Mouse (Mus musculus): Measurements from ENCODE around the gene Fstl3. TPM values are rescaled to one million over a fixed set of nuclear protein-coding genes. Genes with fewer than 3 reads are reported as not detected.

Fstl3 gene
- polyA plus RNA-seq, 1 experiment from 2014 or later, result 1.3 TPM

DNA sequence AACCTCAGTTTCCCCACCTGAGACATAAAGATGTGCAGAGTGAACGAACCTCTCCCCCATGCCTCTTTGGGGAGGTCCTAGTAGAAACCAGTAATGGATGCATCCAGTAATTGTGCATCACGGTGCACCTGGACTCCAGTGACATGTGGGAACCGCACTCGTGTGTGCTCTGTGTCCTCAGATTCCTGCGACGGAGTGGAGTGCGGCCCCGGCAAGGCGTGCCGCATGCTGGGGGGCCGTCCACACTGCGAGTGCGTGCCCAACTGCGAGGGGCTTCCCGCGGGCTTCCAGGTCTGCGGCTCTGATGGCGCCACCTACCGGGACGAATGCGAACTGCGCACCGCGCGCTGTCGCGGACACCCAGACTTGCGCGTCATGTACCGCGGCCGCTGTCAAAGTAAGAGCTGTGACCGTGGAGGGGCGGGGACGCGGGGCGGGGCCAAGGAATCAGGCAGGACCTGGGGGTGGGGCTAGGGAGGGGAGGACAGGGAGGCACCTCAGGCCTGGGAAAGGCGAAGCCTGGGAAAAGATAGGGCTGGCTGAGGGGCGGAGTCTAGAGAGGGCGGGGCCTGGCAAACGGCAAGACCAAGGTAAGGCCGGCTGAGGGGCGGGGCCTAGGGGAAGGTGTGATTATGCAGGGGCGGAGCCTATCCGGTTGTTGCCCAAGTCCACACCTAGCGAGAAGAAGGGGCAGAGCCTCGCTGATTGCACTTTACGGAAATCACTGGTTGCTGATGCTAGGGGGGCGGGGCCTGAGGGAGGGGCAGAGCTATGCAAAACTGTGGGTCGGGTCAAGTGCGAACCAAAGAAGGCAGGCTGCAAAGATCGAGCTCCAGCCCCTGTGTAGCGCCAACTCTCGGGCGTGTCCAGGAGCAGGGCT is 3.0 kb downstream of the Fstl3 start:
- peaks cover 87% of the 10 kb centered on the region for H3K27me3 ChIP-seq
- no peaks in the 10 kb centered on the region for H3K36me3 ChIP-seq
- H3K4me3 ChIP-seq, result peak overlapping the region; percentile 42
- H3K4me2 ChIP-seq, result peak overlapping the region; percentile 67
- H3K9ac ChIP-seq, result peak overlapping the region; percentile 60
- ATAC-seq (ENCODE audit: low FRiP score), result peak; percentile 91
- H3K9me3 ChIP-seq, result no peaks in the 10 kb centered on the region
- peak overlapping the region; percentile 12; the same call in 1 of the 2 replicates for H3K27ac ChIP-seq
- 1% methylated on average over 55 of the region's 55 CpGs for WGBS
- peaks cover 45% of the 10 kb centered on the region for H3K4me1 ChIP-seq (replicated peaks)

DNA sequence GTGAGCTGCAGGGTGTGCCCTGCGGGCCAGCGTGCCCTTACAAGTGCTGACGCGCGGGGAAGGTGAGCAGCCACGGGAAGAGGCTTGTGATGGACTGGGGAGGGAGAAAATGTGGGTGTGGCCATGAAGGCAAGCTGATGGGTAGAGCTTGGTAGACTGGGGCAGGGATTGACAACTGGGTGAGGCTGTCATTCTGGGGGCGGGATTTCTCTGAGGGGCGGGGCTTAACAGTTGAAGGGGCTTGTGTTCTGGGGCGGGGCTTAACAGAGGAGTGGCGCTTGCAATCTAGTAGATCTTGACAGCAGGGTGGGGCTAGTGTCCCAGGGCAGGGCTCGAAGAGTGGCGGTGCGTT is 3.6 kb downstream of the Fstl3 start:
- Histone ChIP-seq H3K27me3 (peaks cover 86% of the 10 kb centered on the region), H3K4me3 (peak overlapping the region; percentile 42), H3K9ac (peak overlapping the region; percentile 60), H3K4me1 (replicated peaks) (peaks cover 45% of the 10 kb centered on the region), H3K4me2 (peak overlapping the region; percentile 67), H3K9me3 (no peaks in the 10 kb centered on the region), H3K27ac (0 out of 2 replicates have a peak overlapping the region, but pooled peaks have one; percentile 12), H3K36me3 (no peaks in the 10 kb centered on the region)
- WGBS, result 0% methylated on average over 13 of the region's 13 CpGs
- no peak for ATAC-seq (ENCODE audit: low FRiP score)

DNA sequence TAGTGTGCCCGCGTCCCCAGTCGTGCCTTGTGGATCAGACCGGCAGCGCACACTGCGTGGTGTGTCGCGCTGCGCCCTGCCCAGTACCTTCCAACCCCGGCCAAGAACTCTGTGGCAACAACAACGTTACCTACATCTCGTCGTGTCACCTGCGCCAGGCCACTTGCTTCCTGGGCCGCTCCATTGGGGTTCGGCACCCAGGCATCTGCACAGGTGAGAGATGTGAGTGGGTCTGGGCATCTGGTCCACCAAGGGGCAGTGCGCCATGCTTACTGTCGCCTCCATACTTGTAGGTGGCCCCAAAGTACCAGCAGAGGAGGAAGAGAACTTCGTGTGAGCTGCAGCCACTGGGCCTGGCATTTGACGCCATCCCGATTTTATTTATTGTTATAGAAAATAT is 4.1 kb downstream of the Fstl3 start:
- Histone ChIP-seq H3K27me3 (peaks cover 82% of the 10 kb centered on the region), H3K9me3 (no peaks in the 10 kb centered on the region), H3K4me1 (replicated peaks) (peaks cover 45% of the 10 kb centered on the region), H3K27ac (no peak overlapping the region), H3K4me2 (peak overlapping the region; percentile 67), H3K4me3 (peak overlapping the region; percentile 42), H3K36me3 (no peaks in the 10 kb centered on the region), H3K9ac (no peak overlapping the region)
- ATAC-seq (ENCODE audit: low FRiP score), result no peak
- 32% methylated on average over 21 of the region's 21 CpGs for WGBS

DNA sequence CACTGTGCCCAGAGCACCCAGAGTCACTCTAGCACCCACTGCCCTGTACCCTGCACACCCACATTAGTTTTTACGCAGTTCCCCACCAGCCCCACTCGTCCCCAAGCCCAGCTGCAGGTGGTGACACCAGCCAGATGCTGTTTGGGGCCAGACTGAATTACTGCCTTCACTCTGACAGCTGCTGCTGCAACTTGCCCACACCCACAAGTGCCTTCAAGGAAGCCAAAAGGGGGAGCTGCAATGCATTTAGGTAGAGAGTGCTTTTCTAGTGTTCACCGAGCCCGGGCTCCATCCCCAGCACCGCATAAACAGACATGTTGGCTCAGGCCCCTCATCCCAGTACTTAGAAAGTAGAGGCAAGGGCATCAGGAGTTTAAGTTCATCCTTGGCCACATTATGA is 4.9 kb downstream of the Fstl3 start:
- Histone ChIP-seq H3K9me3 (no peaks in the 10 kb centered on the region), H3K9ac (no peak overlapping the region), H3K4me1 (replicated peaks) (peaks cover 43% of the 10 kb centered on the region), H3K27ac (no peak overlapping the region), H3K4me3 (no peak overlapping the region), H3K4me2 (no peak overlapping the region), H3K27me3 (peaks cover 74% of the 10 kb centered on the region), H3K36me3 (no peaks in the 10 kb centered on the region)
- ATAC-seq (ENCODE audit: low FRiP score), result no peak
- WGBS, result 60% methylated on average over 5 of the region's 5 CpGs

DNA sequence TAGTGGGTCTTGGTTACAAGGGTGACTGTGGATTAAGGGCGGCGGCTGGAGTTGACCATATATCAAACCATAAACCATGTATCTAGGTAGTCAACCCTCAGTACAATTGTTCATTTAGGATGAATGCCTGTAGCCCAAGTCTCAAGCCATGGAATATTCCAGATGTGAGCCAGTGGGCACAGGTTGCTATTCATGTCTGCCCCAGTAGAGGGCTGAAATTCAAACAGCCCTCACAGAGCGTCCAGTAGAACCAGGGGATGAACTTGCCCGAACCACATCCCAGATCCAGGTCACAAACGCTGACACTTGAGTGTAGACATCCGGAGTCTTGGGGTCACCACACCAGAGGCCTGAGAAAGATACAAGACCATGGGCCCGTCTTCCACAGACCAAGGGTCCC is 6.0 kb downstream of the Fstl3 start:
- Histone ChIP-seq H3K9me3 (no peaks in the 10 kb centered on the region), H3K9ac (no peak overlapping the region), H3K27me3 (peaks cover 63% of the 10 kb centered on the region), H3K36me3 (no peaks in the 10 kb centered on the region), H3K4me3 (no peak overlapping the region), H3K4me1 (replicated peaks) (peaks cover 36% of the 10 kb centered on the region), H3K27ac (no peak overlapping the region), H3K4me2 (no peak overlapping the region)
- 62% methylated on average over 7 of the region's 7 CpGs for WGBS
- no peak for ATAC-seq (ENCODE audit: low FRiP score)

- H3K4me1 ChIP-seq (replicated peaks), result peaks cover 25% of the 10 kb centered on the region
- WGBS, result 39% methylated on average over 27 of the region's 27 CpGs
- no peak overlapping the region for H3K4me2 ChIP-seq
- H3K27ac ChIP-seq, result no peak overlapping the region
- H3K9ac ChIP-seq, result no peak overlapping the region
- H3K4me3 ChIP-seq, result no peak overlapping the region
- H3K9me3 ChIP-seq, result no peaks in the 10 kb centered on the region
- no peak for ATAC-seq (ENCODE audit: low FRiP score)
- H3K36me3 ChIP-seq, result no peaks in the 10 kb centered on the region
- peaks cover 52% of the 10 kb centered on the region for H3K27me3 ChIP-seq
Measured at GRCm38 (mm10) chr10:79783920-79784800, 7.1 kb downstream of the Fstl3 start.

DNA sequence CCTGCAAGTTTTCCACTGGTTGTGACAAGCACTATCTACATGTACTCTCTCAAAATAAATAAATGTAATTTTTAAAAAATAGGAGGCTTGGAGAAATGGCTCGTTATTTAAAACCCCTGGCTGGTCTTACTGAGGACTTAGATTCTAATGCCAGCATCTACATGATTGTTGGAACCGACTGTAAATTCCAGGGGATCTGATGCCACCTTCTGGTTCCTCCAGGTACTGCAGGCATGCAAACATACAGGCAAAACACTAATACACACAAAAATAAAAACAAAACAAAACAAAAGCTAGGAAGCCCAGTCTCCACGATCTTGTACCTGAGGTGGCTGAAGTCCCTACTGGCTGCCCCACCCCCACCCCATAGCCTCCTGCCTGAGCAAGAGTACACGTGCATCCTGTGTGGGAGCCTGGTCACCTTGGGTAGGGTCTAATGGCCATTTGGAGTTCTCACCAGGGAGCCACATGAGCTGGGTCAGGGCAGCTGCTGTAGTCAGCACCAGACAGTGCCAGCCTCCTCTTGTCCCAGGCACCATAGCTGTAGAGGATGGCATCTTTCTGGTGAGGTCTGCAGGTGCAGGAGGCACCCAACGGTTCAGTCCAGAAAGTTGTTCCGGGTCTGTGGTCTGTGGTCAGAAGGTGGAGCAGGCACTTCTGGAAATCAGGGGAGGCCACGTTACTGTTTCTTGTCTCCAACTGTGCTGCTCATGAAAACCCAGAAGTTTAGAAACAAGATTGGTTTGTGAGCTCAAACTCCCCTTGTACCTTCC is 11.5 kb downstream of the Fstl3 start:
- 40% methylated on average over 7 of the region's 7 CpGs for WGBS

GRCm38 (mm10) chr10:79789581-79789980 is 12.5 kb downstream of the Fstl3 start:
- ATAC-seq (ENCODE audit: low FRiP score), result no peak
- WGBS, result 48% methylated on average over 2 of the region's 2 CpGs

More for the DNA sequence above, 11.5 kb downstream of the Fstl3 start:
- Histone ChIP-seq H3K9me3 (no peaks in the 10 kb centered on the region), H3K9ac (no peak overlapping the region), H3K27ac (no peak overlapping the region), H3K4me3 (no peak overlapping the region), H3K36me3 (no peaks in the 10 kb centered on the region), H3K27me3 (peaks cover 18% of the 10 kb centered on the region), H3K4me2 (no peak overlapping the region), H3K4me1 (replicated peaks) (peaks cover 13% of the 10 kb centered on the region)
- no peak for ATAC-seq (ENCODE audit: low FRiP score)

GRCm38 (mm10) chr10:79790861-79791260 is 13.8 kb downstream of the Fstl3 start, which contains the start of gene Prss57:
Prss57 (minus strand) TSS chr10:79790961.
- no peaks in the 10 kb centered on the region for H3K36me3 ChIP-seq
- H3K27ac ChIP-seq, result no peak within 1 kb of the TSS
- no peak within 1 kb of the TSS for H3K9ac ChIP-seq
- H3K27me3 ChIP-seq, result 0 out of 2 replicates have a peak, but pooled peaks cover 4% of the 10 kb centered on the region
- no peaks in the 10 kb centered on the region for H3K9me3 ChIP-seq
- no peak for ATAC-seq (ENCODE audit: low FRiP score)
- H3K4me3 ChIP-seq, result no peak within 1 kb of the TSS
- peaks cover 21% of the 10 kb centered on the region for H3K4me1 ChIP-seq (replicated peaks)
- no peak within 1 kb of the TSS for H3K4me2 ChIP-seq
- WGBS, result 92% methylated on average over 4 of the region's 4 CpGs

More at GRCm38 (mm10) chr10:79789581-79789980, 12.5 kb downstream of the Fstl3 start:
- Histone ChIP-seq H3K4me1 (replicated peaks) (peaks cover 10% of the 10 kb centered on the region), H3K4me3 (no peak overlapping the region), H3K27me3 (peaks cover 11% of the 10 kb centered on the region; the same call in 1 of the 2 replicates), H3K36me3 (no peaks in the 10 kb centered on the region), H3K9ac (no peak overlapping the region), H3K9me3 (no peaks in the 10 kb centered on the region), H3K4me2 (no peak overlapping the region), H3K27ac (no peak overlapping the region)

- peak overlapping the region; percentile 94 for H3K27ac ChIP-seq
- H3K27me3 ChIP-seq, result 0 out of 2 replicates have a peak, but pooled peaks cover 4% of the 10 kb centered on the region
- H3K9ac ChIP-seq, result peak overlapping the region; percentile 97
- no peak overlapping the region for H3K4me2 ChIP-seq
- no peaks in the 10 kb centered on the region for H3K9me3 ChIP-seq
- WGBS, result 82% methylated on average over 5 of the region's 5 CpGs
- no peak for ATAC-seq (ENCODE audit: low FRiP score)
- peaks cover 37% of the 10 kb centered on the region for H3K4me1 ChIP-seq (replicated peaks)
- H3K36me3 ChIP-seq, result 0 out of 2 replicates have a peak, but pooled peaks cover 3% of the 10 kb centered on the region
- H3K4me3 ChIP-seq, result peak overlapping the region; percentile 96
Measured at GRCm38 (mm10) chr10:79792339-79793040, 15.4 kb downstream of the Fstl3 start.

DNA sequence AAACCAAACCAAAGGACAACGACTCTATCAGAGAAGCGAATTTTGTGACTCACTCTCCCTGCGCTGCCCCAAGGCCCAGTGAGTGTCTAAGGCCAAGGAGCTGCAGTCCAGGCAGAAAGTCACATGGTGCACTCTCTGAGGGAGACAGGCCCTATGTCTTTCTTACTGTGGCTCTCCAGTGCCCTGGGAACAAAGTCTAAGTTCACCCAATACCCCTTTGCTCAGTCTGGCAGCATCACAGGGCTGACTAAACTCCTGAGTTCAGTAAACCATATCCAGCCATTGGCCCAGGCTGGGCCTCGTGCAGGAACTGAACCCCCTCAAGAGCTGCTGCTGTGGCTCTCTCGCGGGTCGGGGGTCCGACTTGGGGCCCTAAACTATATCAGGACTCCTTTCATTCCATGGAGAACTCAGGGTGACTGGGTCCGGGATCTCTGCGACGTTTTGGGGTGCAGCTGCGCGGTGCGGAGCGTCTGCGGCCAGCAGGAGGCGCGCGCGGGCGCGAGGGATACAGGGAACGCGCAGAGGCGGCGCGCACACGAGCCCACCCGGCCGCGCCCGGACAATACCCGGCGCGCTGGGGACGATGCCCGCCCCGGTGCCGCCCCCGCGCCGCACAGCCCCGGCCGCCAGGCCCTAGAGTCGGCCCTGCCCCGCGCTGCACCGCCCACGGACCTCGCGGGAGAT is 16.1 kb downstream of the Fstl3 start, which contains the start of gene Palm:
Palm (plus strand) TSS at position 522 of the 687 bp plus-strand sequence.
- Histone ChIP-seq H3K4me2 (peak within 1 kb of the TSS; percentile 95), H3K9me3 (no peaks in the 10 kb centered on the region), H3K4me1 (replicated peaks) (peaks cover 44% of the 10 kb centered on the region), H3K9ac (peak within 1 kb of the TSS; percentile 97), H3K27me3 (0 out of 2 replicates have a peak, but pooled peaks cover 4% of the 10 kb centered on the region), H3K4me3 (peak within 1 kb of the TSS; percentile 96), H3K27ac (peak within 1 kb of the TSS; percentile 94), H3K36me3 (0 out of 2 replicates have a peak, but pooled peaks cover 3% of the 10 kb centered on the region)
- 5% methylated on average over 51 of the region's 51 CpGs for WGBS
- peak; percentile 58 for ATAC-seq (ENCODE audit: low FRiP score)
